Mouse (Mus musculus) G1E (cell line): Measurements from ENCODE around the gene Cflar.
"Not testable (repeated sequence)": the region's sequence is repeated elsewhere in the genome, so short reads cannot be mapped to it uniquely, and the experiment has no call there.

Source experiments
- CTCF ChIP-seq: IDR thresholded peaks from 2 replicates; pipeline ENCODE4 v1.5.1; 2012; ENCODE audit warnings: low read depth, low read length, inconsistent platforms, mixed read lengths
- GATA1 ChIP-seq: IDR thresholded peaks from 2 replicates; pipeline ENCODE4 v1.6.1; 2012; ENCODE audit warnings: borderline replicate concordance, low read length, inconsistent platforms, mixed read lengths
- POLR2AphosphoS5 ChIP-seq: IDR thresholded peaks from 2 replicates; pipeline ENCODE4 v1.6.1; 2012; ENCODE audit warnings: low read depth, low read length, inconsistent platforms; ENCODE audit not compliant: insufficient replicate concordance

DNA sequence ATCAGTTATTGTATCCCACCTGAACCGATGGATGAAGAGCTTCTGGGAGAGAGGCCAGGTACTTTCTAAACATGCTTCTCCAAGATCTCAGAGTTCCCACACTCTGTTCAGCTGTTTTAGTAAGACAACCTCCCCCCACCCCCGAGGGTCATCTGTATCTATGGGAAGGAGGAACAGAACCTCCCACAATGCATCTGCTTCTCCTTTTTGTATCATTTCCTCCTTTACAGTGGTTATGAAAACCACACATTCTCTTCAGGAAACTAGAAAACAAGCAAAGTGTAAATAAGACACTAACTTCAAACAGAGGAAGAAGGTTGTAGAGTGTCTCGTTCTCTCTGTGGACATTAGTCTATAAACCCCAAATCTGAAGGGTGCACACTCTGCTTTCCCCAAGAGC, 41.7 kb upstream of the Cflar start:
- not testable (repeated sequence) for TF ChIP-seq CTCF, POLR2AphosphoS5, GATA1
